Mouse (Mus musculus) liver, postnatal 0 days (tissue): ENCODE measurements around the gene Mocs1.

Source experiments
- CTCF ChIP-seq: sonication (generic); IDR thresholded peaks from 2 replicates; pipeline ENCODE4 v1.5.1; 2016; ENCODE audit warnings: antibody characterized with exemption, low read depth
- EP300 ChIP-seq: IDR thresholded peaks from 2 replicates; pipeline ENCODE4 v1.6.1; 2016; ENCODE audit warnings: antibody characterized with exemption, low read depth, mild to moderate bottlenecking

- no peak for TF ChIP-seq CTCF
- TF ChIP-seq EP300, result no peak
Observed at GRCm38 (mm10) chr17:49448570-49449229, 20.5 kb downstream of the Mocs1 start.
